Mouse (Mus musculus): ENCODE results near the gene Rad54l2.

DNA sequence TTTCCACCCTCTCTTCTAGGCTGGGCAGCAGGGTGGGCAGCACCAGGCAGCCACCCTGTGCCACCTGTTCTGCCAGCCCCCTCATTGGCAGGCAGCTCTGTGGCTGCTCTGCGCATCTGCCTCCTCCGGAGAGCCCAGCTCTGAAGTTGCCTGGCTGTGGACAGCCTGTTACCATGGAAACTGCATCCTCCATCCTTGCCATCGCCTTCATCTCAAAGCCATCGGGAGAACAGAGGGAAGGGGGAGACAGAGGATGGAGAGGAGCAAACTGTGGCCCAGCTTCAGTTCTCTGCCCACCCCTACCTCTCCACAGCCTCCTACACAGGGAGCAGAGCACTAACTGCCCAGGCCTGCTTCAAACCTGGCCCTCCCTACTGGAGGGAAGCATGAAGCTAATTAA lies 124.6 kb downstream of the Rad54l2 start:
- TF ChIP-seq POLR2A (IDR thresholded peaks at IDR 0.05; ENCODE audit: borderline replicate concordance, insufficient read depth, low read length) (no peak), CTCF (IDR thresholded peaks at IDR 0.05; ENCODE audit: borderline replicate concordance, insufficient read depth, low read depth, low read length) (no peak)
